8 mouse cellular contexts compared by ENCODE assay signal in genomic region chr11:61377881-61378613, GRCm38 (mm10). TPM values are rescaled to one million over a fixed set of nuclear protein-coding genes. Genes with fewer than 3 reads are reported as not detected.
DNase-seq lines count a peak whose midpoint lies in the region; ATAC-seq lines count a peak whose summit lies in the region.

Gene Slc47a1 (minus strand): TSS chr11:61378345.

- peak within 1 kb of the TSS; percentile 23 for H3K4me3 ChIP-seq in forebrain, embryonic 12.5 days (replicated peaks)
- H3K4me3 ChIP-seq in limb, embryonic 12.5 days (replicated peaks): peak within 1 kb of the TSS; percentile 38
- peak within 1 kb of the TSS; percentile 13 for H3K4me3 ChIP-seq in midbrain, embryonic 15.5 days

- 16% methylated on average over 39 of the region's 39 CpGs for WGBS in forebrain, embryonic 12.5 days
- WGBS in limb, embryonic 12.5 days: 14% methylated on average over 39 of the region's 39 CpGs
- WGBS in midbrain, embryonic 15.5 days: 15% methylated on average over 39 of the region's 39 CpGs

- peaks cover 43% of the 10 kb centered on the region for H3K27me3 ChIP-seq in forebrain, embryonic 12.5 days
- peaks cover 66% of the 10 kb centered on the region for H3K27me3 ChIP-seq in limb, embryonic 12.5 days
- peaks cover 32% of the 10 kb centered on the region for H3K27me3 ChIP-seq in midbrain, embryonic 15.5 days (replicated peaks)

- no peaks in the 10 kb centered on the region for H3K36me3 ChIP-seq in forebrain, embryonic 12.5 days (replicated peaks)
- no peaks in the 10 kb centered on the region for H3K36me3 ChIP-seq in limb, embryonic 12.5 days
- H3K36me3 ChIP-seq in midbrain, embryonic 15.5 days (replicated peaks): no peaks in the 10 kb centered on the region

- no peak within 1 kb of the TSS; the same call in 1 of the 2 replicates for H3K9ac ChIP-seq in forebrain, embryonic 12.5 days
- H3K9ac ChIP-seq in limb, embryonic 12.5 days (replicated peaks): peak within 1 kb of the TSS; percentile 53
- H3K9ac ChIP-seq in midbrain, embryonic 15.5 days: no peak within 1 kb of the TSS

- DNase-seq in adrenal gland, adult 8-10 months: peak; percentile 45
- peak; percentile 56 for DNase-seq in heart, postnatal 4 days
- no peak for DNase-seq in adipocyte (ENCODE audit: low spot score)
- DNase-seq in layer of hippocampus, adult 9-10 months (ENCODE audit: low spot score): no peak
- no peak for DNase-seq in spleen, postnatal 36 days (ENCODE audit: low spot score in 2 of 2)

- peak within 1 kb of the TSS; percentile 48 for H3K4me2 ChIP-seq in forebrain, embryonic 12.5 days
- peak within 1 kb of the TSS; percentile 78 for H3K4me2 ChIP-seq in limb, embryonic 12.5 days
- H3K4me2 ChIP-seq in midbrain, embryonic 15.5 days: peak within 1 kb of the TSS; percentile 40

- ATAC-seq in forebrain, embryonic 12.5 days (ENCODE audit: low FRiP score): no peak
- ATAC-seq in limb, embryonic 12.5 days (ENCODE audit: insufficient number of reproducible peaks, insufficient read depth, low FRiP score, low TSS enrichment, low read depth): no peak
- ATAC-seq in midbrain, embryonic 15.5 days (replicated peaks): no peak

- H3K9me3 ChIP-seq in forebrain, embryonic 12.5 days: no peaks in the 10 kb centered on the region
- no peaks in the 10 kb centered on the region for H3K9me3 ChIP-seq in limb, embryonic 12.5 days
- H3K9me3 ChIP-seq in midbrain, embryonic 15.5 days: no peaks in the 10 kb centered on the region

- peaks cover 8% of the 10 kb centered on the region for H3K4me1 ChIP-seq in forebrain, embryonic 12.5 days
- peaks cover 15% of the 10 kb centered on the region for H3K4me1 ChIP-seq in limb, embryonic 12.5 days (replicated peaks)
- peaks cover 7% of the 10 kb centered on the region for H3K4me1 ChIP-seq in midbrain, embryonic 15.5 days

- H3K27ac ChIP-seq in forebrain, embryonic 12.5 days: no peak within 1 kb of the TSS
- H3K27ac ChIP-seq in limb, embryonic 12.5 days: no peak within 1 kb of the TSS
- no peak within 1 kb of the TSS for H3K27ac ChIP-seq in midbrain, embryonic 15.5 days

RNA-seq across cellular contexts. Expression of gene Slc47a1, which starts in this region (rescaled TPM):
- total RNA-seq in adrenal gland, adult 8-10 months (2022): 1 to 10 TPM in 2 of 4 experiments, under 1 TPM in 2; 0.43 to 2.9 (median 0.96) TPM
- polyA plus RNA-seq in forebrain, embryonic 12.5 days (2016; fragmentation: Nextera tagmentation; extraction: Ambion mirVana): 0.19 TPM in 1 of 2 replicates, not detected in the other
- 10 to 100 TPM; 30.7 to 36.2 TPM for total RNA-seq in heart, postnatal 4 days (2021)
- polyA plus RNA-seq in limb, embryonic 12.5 days (2016; fragmentation: Nextera tagmentation; extraction: Ambion mirVana): 0.08 TPM in 1 of 2 replicates, not detected in the other
- polyA plus RNA-seq in midbrain, embryonic 15.5 days (2015; fragmentation: Nextera tagmentation; extraction: Ambion mirVana): 0.31 TPM in 2 replicates

Comparison
In these comparisons a context has a peak if more than half of its experiments do, and no peak if none do; other contexts are left out.
1. RNA of gene Slc47a1 (total RNA-seq): 30.7 to 36.2 TPM in heart, postnatal 4 days; 0.43 to 2.9 TPM in adrenal gland, adult 8-10 months; every median in the first group is over 4 times any median in the second.
2. DNase-seq: peak in adrenal gland, adult 8-10 months (single experiment) and heart, postnatal 4 days (single experiment); none in adipocyte (single experiment), layer of hippocampus, adult 9-10 months (single experiment) and spleen, postnatal 36 days (0 of 2).
3. Peak in every context shown above with its lines, with median percentiles within 50 percentile points of each other: H3K4me2 ChIP-seq and H3K4me3 ChIP-seq.